Mouse (Mus musculus): Measurements from ENCODE around the gene Sptbn4. TPM values are rescaled to one million over a fixed set of nuclear protein-coding genes. Genes with fewer than 3 reads are reported as not detected.

Sptbn4 gene
- polyA plus RNA-seq, 1 experiment from 2014 or later, result 0.26 TPM

GRCm38 (mm10) chr7:27383233-27383632, 64.3 kb downstream of the Sptbn4 start:
- Histone ChIP-seq H3K9ac (no peak overlapping the region), H3K4me2 (no peak overlapping the region), H3K27ac (ENCODE audit: poor library complexity, severe bottlenecking) (no peak overlapping the region), H3K4me1 (replicated peaks) (0 out of 2 replicates have a peak, but pooled peaks cover 3% of the 10 kb centered on the region), H3K36me3 (no peaks in the 10 kb centered on the region), H3K27me3 (replicated peaks) (peaks cover 25% of the 10 kb centered on the region), H3K4me3 (no peak overlapping the region), H3K9me3 (replicated peaks) (no peaks in the 10 kb centered on the region; the same call in 1 of the 2 replicates)
- ATAC-seq (ENCODE audit: insufficient number of reproducible peaks, low FRiP score), result 0 out of 2 replicates have a peak, but pooled peaks have one; percentile 49
- WGBS, result 79% methylated on average over 1 of the region's 1 CpGs

GRCm38 (mm10) chr7:27381560-27381959, 65.9 kb downstream of the Sptbn4 start:
- WGBS, result 48% methylated on average over 4 of the region's 4 CpGs
- no peak overlapping the region for H3K4me2 ChIP-seq
- H3K36me3 ChIP-seq, result no peaks in the 10 kb centered on the region
- peaks cover 41% of the 10 kb centered on the region for H3K27me3 ChIP-seq (replicated peaks)
- no peak overlapping the region for H3K9ac ChIP-seq
- no peak overlapping the region for H3K27ac ChIP-seq (ENCODE audit: poor library complexity, severe bottlenecking)
- H3K4me3 ChIP-seq, result no peak overlapping the region
- no peaks in the 10 kb centered on the region for H3K9me3 ChIP-seq (replicated peaks)
- H3K4me1 ChIP-seq (replicated peaks), result 0 out of 2 replicates have a peak, but pooled peaks cover 3% of the 10 kb centered on the region
- ATAC-seq (ENCODE audit: insufficient number of reproducible peaks, low FRiP score), result no peak

- Histone ChIP-seq H3K4me2 (no peak overlapping the region), H3K36me3 (no peaks in the 10 kb centered on the region), H3K4me3 (no peak overlapping the region), H3K4me1 (replicated peaks) (0 out of 2 replicates have a peak, but pooled peaks cover 3% of the 10 kb centered on the region), H3K9ac (no peak overlapping the region), H3K27ac (ENCODE audit: poor library complexity, severe bottlenecking) (no peak overlapping the region), H3K9me3 (replicated peaks) (peaks cover 4% of the 10 kb centered on the region; the same call in 1 of the 2 replicates), H3K27me3 (replicated peaks) (peaks cover 47% of the 10 kb centered on the region)
- 21% methylated on average over 1 of the region's 1 CpGs for WGBS
- no peak for ATAC-seq (ENCODE audit: insufficient number of reproducible peaks, low FRiP score)
These were observed 66.5 kb downstream of the Sptbn4 start for GRCm38 (mm10) chr7:27381009-27381408.

- 86% methylated on average over 6 of the region's 6 CpGs for WGBS
- Histone ChIP-seq H3K9ac (no peak overlapping the region), H3K4me1 (replicated peaks) (0 out of 2 replicates have a peak, but pooled peaks cover 2% of the 10 kb centered on the region), H3K4me3 (no peak overlapping the region), H3K27me3 (replicated peaks) (peaks cover 58% of the 10 kb centered on the region), H3K36me3 (no peaks in the 10 kb centered on the region), H3K27ac (ENCODE audit: poor library complexity, severe bottlenecking) (no peak overlapping the region), H3K4me2 (no peak overlapping the region), H3K9me3 (replicated peaks) (peaks cover 4% of the 10 kb centered on the region; the same call in 1 of the 2 replicates)
- no peak for ATAC-seq (ENCODE audit: insufficient number of reproducible peaks, low FRiP score)
These were observed 67.7 kb downstream of the Sptbn4 start for GRCm38 (mm10) chr7:27379836-27380235.

GRCm38 (mm10) chr7:27378431-27378830, 69.1 kb downstream of the Sptbn4 start:
- Histone ChIP-seq H3K9ac (no peak overlapping the region), H3K4me3 (no peak overlapping the region), H3K4me2 (no peak overlapping the region), H3K27me3 (replicated peaks) (peaks cover 66% of the 10 kb centered on the region), H3K9me3 (replicated peaks) (peaks cover 4% of the 10 kb centered on the region; the same call in 1 of the 2 replicates), H3K36me3 (no peaks in the 10 kb centered on the region), H3K27ac (ENCODE audit: poor library complexity, severe bottlenecking) (no peak overlapping the region), H3K4me1 (replicated peaks) (no peaks in the 10 kb centered on the region)
- 24% methylated on average over 4 of the region's 4 CpGs for WGBS
- no peak for ATAC-seq (ENCODE audit: insufficient number of reproducible peaks, low FRiP score)

GRCm38 (mm10) chr7:27375274-27375673, 72.2 kb downstream of the Sptbn4 start:
- 0 out of 2 replicates have a peak, but pooled peaks cover 3% of the 10 kb centered on the region for H3K4me1 ChIP-seq (replicated peaks)
- 2% methylated on average over 22 of the region's 22 CpGs for WGBS
- no peak overlapping the region for H3K27ac ChIP-seq (ENCODE audit: poor library complexity, severe bottlenecking)
- ATAC-seq (ENCODE audit: insufficient number of reproducible peaks, low FRiP score), result no peak
- H3K27me3 ChIP-seq (replicated peaks), result peaks cover 90% of the 10 kb centered on the region
- peaks cover 4% of the 10 kb centered on the region for H3K9me3 ChIP-seq (replicated peaks)
- H3K9ac ChIP-seq, result no peak overlapping the region
- no peak overlapping the region for H3K4me3 ChIP-seq
- no peak overlapping the region; the same call in 1 of the 2 replicates for H3K4me2 ChIP-seq
- no peaks in the 10 kb centered on the region for H3K36me3 ChIP-seq

GRCm38 (mm10) chr7:27371715-27372462, 75.6 kb downstream of the Sptbn4 start:
- H3K36me3 ChIP-seq, result no peaks in the 10 kb centered on the region
- ATAC-seq (ENCODE audit: insufficient number of reproducible peaks, low FRiP score), result peak; percentile 23; the same call in 1 of the 2 replicates
- H3K4me3 ChIP-seq, result peak overlapping the region; percentile 25
- H3K27me3 ChIP-seq (replicated peaks), result peaks cover 98% of the 10 kb centered on the region
- WGBS, result 6% methylated on average over 44 of the region's 44 CpGs
- peaks cover 11% of the 10 kb centered on the region for H3K9me3 ChIP-seq (replicated peaks)
- H3K27ac ChIP-seq (ENCODE audit: poor library complexity, severe bottlenecking), result no peak overlapping the region
- H3K4me1 ChIP-seq (replicated peaks), result peaks cover 13% of the 10 kb centered on the region; the same call in 1 of the 2 replicates
- H3K4me2 ChIP-seq, result peak overlapping the region; percentile 50
- no peak overlapping the region for H3K9ac ChIP-seq

GRCm38 (mm10) chr7:27369111-27369510, 78.4 kb downstream of the Sptbn4 start:
- WGBS, result 77% methylated on average over 19 of the region's 19 CpGs
- peaks cover 29% of the 10 kb centered on the region for H3K4me1 ChIP-seq (replicated peaks)
- no peaks in the 10 kb centered on the region for H3K36me3 ChIP-seq
- ATAC-seq (ENCODE audit: insufficient number of reproducible peaks, low FRiP score), result no peak
- peaks cover 100% of the 10 kb centered on the region for H3K27me3 ChIP-seq (replicated peaks)
- no peak overlapping the region for H3K4me2 ChIP-seq
- H3K4me3 ChIP-seq, result no peak overlapping the region
- peaks cover 7% of the 10 kb centered on the region for H3K9me3 ChIP-seq (replicated peaks)
- H3K27ac ChIP-seq (ENCODE audit: poor library complexity, severe bottlenecking), result no peak overlapping the region
- H3K9ac ChIP-seq, result no peak overlapping the region

GRCm38 (mm10) chr7:27367976-27368375, 79.5 kb downstream of the Sptbn4 start:
- no peaks in the 10 kb centered on the region for H3K36me3 ChIP-seq
- peaks cover 100% of the 10 kb centered on the region for H3K27me3 ChIP-seq (replicated peaks)
- no peak overlapping the region for H3K27ac ChIP-seq (ENCODE audit: poor library complexity, severe bottlenecking)
- peaks cover 34% of the 10 kb centered on the region for H3K4me1 ChIP-seq (replicated peaks)
- H3K9me3 ChIP-seq (replicated peaks), result peaks cover 7% of the 10 kb centered on the region
- 10% methylated on average over 11 of the region's 11 CpGs for WGBS
- no peak overlapping the region for H3K9ac ChIP-seq
- 0 out of 2 replicates have a peak overlapping the region, but pooled peaks have one; percentile 16 for H3K4me3 ChIP-seq
- H3K4me2 ChIP-seq, result peak overlapping the region; percentile 30; the same call in 1 of the 2 replicates
- no peak; the same call in 1 of the 2 replicates for ATAC-seq (ENCODE audit: insufficient number of reproducible peaks, low FRiP score)

- peaks cover 7% of the 10 kb centered on the region for H3K9me3 ChIP-seq (replicated peaks)
- peaks cover 31% of the 10 kb centered on the region for H3K4me1 ChIP-seq (replicated peaks)
- peaks cover 91% of the 10 kb centered on the region for H3K27me3 ChIP-seq (replicated peaks)
- ATAC-seq (ENCODE audit: insufficient number of reproducible peaks, low FRiP score), result no peak
- H3K4me2 ChIP-seq, result no peak overlapping the region
- no peak overlapping the region for H3K9ac ChIP-seq
- H3K36me3 ChIP-seq, result no peaks in the 10 kb centered on the region
- no peak overlapping the region for H3K27ac ChIP-seq (ENCODE audit: poor library complexity, severe bottlenecking)
- H3K4me3 ChIP-seq, result no peak overlapping the region
- WGBS, result 42% methylated on average over 21 of the region's 21 CpGs
These were observed 81.2 kb downstream of the Sptbn4 start for GRCm38 (mm10) chr7:27366082-27366844.

GRCm38 (mm10) chr7:27364379-27364778, 83.1 kb downstream of the Sptbn4 start:
- 6% methylated on average over 29 of the region's 29 CpGs for WGBS
- Histone ChIP-seq H3K36me3 (no peaks in the 10 kb centered on the region), H3K9me3 (replicated peaks) (no peaks in the 10 kb centered on the region), H3K4me3 (peak overlapping the region; percentile 24), H3K4me2 (peak overlapping the region; percentile 34), H3K27ac (ENCODE audit: poor library complexity, severe bottlenecking) (no peak overlapping the region), H3K9ac (no peak overlapping the region), H3K4me1 (replicated peaks) (peaks cover 31% of the 10 kb centered on the region), H3K27me3 (replicated peaks) (peaks cover 72% of the 10 kb centered on the region)
- ATAC-seq (ENCODE audit: insufficient number of reproducible peaks, low FRiP score), result no peak
